Mouse (Mus musculus): ENCODE measurements around the gene Zfp27. TPM values are rescaled to one million over a fixed set of nuclear protein-coding genes. Genes with fewer than 3 reads are reported as not detected.

Zfp27 gene
- polyA plus RNA-seq, 1 experiment from 2014 or later = 5.0 TPM

- Histone ChIP-seq H3K4me3 (ENCODE audit: inconsistent target) (peak within 1 kb of the TSS; percentile 62), H3K36me3 (ENCODE audit: inconsistent target) (no peaks in the 10 kb centered on the region), H3K27ac (no peak within 1 kb of the TSS), H3K79me2 (ENCODE audit: inconsistent target) (no peaks in the 10 kb centered on the region)
- 3% methylated on average over 32 of the region's 32 CpGs for WGBS (ENCODE audit: missing documents)
These were observed 46.5 kb downstream of the Zfp27 start, which contains the start of gene Zfp420 for GRCm38 (mm10) chr7:29859532-29860517. Gene Zfp420, plus strand, starts transcription at chr7:29859979.

GRCm38 (mm10) chr7:29853219-29853842, 53.0 kb downstream of the Zfp27 start, which contains the start of gene Zfp940:
Gene Zfp940, minus strand, starts transcription at chr7:29853669.
- H3K79me2 ChIP-seq (ENCODE audit: inconsistent target) = no peaks in the 10 kb centered on the region
- H3K27ac ChIP-seq = no peak within 1 kb of the TSS
- WGBS (ENCODE audit: missing documents) = 3% methylated on average over 21 of the region's 21 CpGs
- H3K36me3 ChIP-seq (ENCODE audit: inconsistent target) = no peaks in the 10 kb centered on the region
- peak within 1 kb of the TSS; percentile 71 for H3K4me3 ChIP-seq (ENCODE audit: inconsistent target)

GRCm38 (mm10) chr7:29852831-29853218, 53.5 kb downstream of the Zfp27 start:
- Histone ChIP-seq H3K27ac (no peak overlapping the region), H3K4me3 (ENCODE audit: inconsistent target) (peak overlapping the region; percentile 71), H3K36me3 (ENCODE audit: inconsistent target) (no peaks in the 10 kb centered on the region), H3K79me2 (ENCODE audit: inconsistent target) (no peaks in the 10 kb centered on the region)
- WGBS (ENCODE audit: missing documents) = 65% methylated on average over 9 of the region's 9 CpGs

GRCm38 (mm10) chr7:29844616-29845015, 61.8 kb downstream of the Zfp27 start:
- Histone ChIP-seq H3K36me3 (ENCODE audit: inconsistent target) (no peaks in the 10 kb centered on the region; the same call in 1 of the 2 replicates), H3K79me2 (ENCODE audit: inconsistent target) (no peaks in the 10 kb centered on the region)
- 93% methylated on average over 5 of the region's 5 CpGs for WGBS (ENCODE audit: missing documents)

More at GRCm38 (mm10) chr7:29844616-29845015, 61.8 kb downstream of the Zfp27 start:
- no peak overlapping the region for H3K4me3 ChIP-seq (ENCODE audit: inconsistent target)
- H3K27ac ChIP-seq = no peak overlapping the region

Other genes with a start within 250 kb of the Zfp27 start
- not detected in 3 replicates for gene Catsperg2, start 179.5 kb downstream of the Zfp27 start, polyA plus RNA-seq (2018)
- gene Zfp84, start 138.0 kb downstream of the Zfp27 start, polyA plus RNA-seq (2018) = 8.7 to 12.3 TPM (median 11.7 TPM) in 3 replicates
- gene Zfp30, start 122.6 kb downstream of the Zfp27 start, polyA plus RNA-seq (2018) = 0.57 to 1.1 TPM (median 0.83 TPM) in 3 replicates
- gene Zfp790, start 90.5 kb downstream of the Zfp27 start, polyA plus RNA-seq (2018) = 7.8 to 8.9 TPM (median 8.4 TPM) in 3 replicates
- gene Zfp940, start 52.9 kb downstream of the Zfp27 start, polyA plus RNA-seq (2018) = 0.31 to 0.79 TPM (median 0.50 TPM) in 3 replicates
- 2.0 to 2.8 TPM (median 2.5 TPM) in 3 replicates for gene Zfp420, start 46.6 kb downstream of the Zfp27 start, polyA plus RNA-seq (2018)
- gene Zfp383, start 1.7 kb upstream of the Zfp27 start, polyA plus RNA-seq (2018) = 1.3 to 2.7 TPM (median 1.6 TPM) in 3 replicates
- 4.4 to 6.4 TPM (median 5.5 TPM) in 3 replicates for gene Zfp74, start 47.5 kb upstream of the Zfp27 start, polyA plus RNA-seq (2018)
- gene Zfp568, start 77.4 kb upstream of the Zfp27 start, polyA plus RNA-seq (2018) = 2.6 to 4.6 TPM (median 2.8 TPM) in 3 replicates
- 1.3 to 1.7 TPM (median 1.5 TPM) in 3 replicates for gene Zfp14, start 144.8 kb upstream of the Zfp27 start, polyA plus RNA-seq (2018)
- 2.3 to 2.6 TPM (median 2.5 TPM) in 3 replicates for gene Zfp82, start 166.3 kb upstream of the Zfp27 start, polyA plus RNA-seq (2018)
- not detected in 3 replicates for gene Gm26920, start 183.8 kb upstream of the Zfp27 start, polyA plus RNA-seq (2018)
- 1.9 to 2.1 TPM (median 2.0 TPM) in 3 replicates for gene Zfp566, start 184.0 kb upstream of the Zfp27 start, polyA plus RNA-seq (2018)
- gene Zfp260, start 188.2 kb upstream of the Zfp27 start, polyA plus RNA-seq (2018) = 12.5 to 26.3 TPM (median 21.7 TPM) in 3 replicates
- gene Zfp382, start 215.4 kb upstream of the Zfp27 start, polyA plus RNA-seq (2018) = 4.3 to 6.3 TPM (median 4.8 TPM) in 3 replicates

All from macrophage (primary cell).